Mouse (Mus musculus): Measurements from ENCODE around the gene Crebl2.

GRCm38 (mm10) chr6:134897443-134898094 is 67.6 kb downstream of the Crebl2 start:
- no peak for TF ChIP-seq CTCF (IDR thresholded peaks at IDR 0.05; ENCODE audit: extremely low read depth, insufficient read depth, low read length)
- peak; percentile 85 for TF ChIP-seq POLR2A (IDR thresholded peaks at IDR 0.05; ENCODE audit: extremely low read depth, insufficient read depth, low read length)
